Mouse (Mus musculus): ENCODE results near the gene Msl2. TPM values are rescaled to one million over a fixed set of nuclear protein-coding genes. Genes with fewer than 3 reads are reported as not detected.

Msl2 gene
- polyA plus RNA-seq, 1 experiment from 2014 or later: 3.9 TPM

DNA sequence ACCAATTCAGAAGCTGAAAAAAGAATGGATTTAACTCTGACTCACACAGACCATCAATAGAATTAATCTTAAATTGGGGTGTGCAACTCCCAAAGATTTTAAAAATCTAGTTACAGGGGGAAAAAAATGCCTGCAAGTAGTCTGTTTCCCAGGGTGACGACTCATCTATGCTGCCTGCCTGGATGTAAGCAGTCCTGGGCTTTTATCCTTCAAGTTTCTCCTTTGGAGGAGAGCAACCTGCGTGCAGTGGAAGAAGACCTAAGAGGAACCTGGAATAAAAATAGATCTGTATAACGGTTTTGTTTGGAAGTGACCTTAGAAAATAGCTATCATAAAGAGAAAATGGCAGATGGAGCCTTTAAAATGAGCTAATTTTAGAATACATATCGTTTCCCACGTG lies 1.4 kb upstream of the Msl2 start:
- Histone ChIP-seq H3K4me2 (ENCODE audit: low read depth, low read length) (no peak overlapping the region), H3K4me3 (ENCODE audit: low read length) (no peak overlapping the region), H3K4me1 (replicated peaks; ENCODE audit: control insufficient read depth, insufficient read depth, low read length) (peaks cover 7% of the 10 kb centered on the region; the same call in 1 of the 2 replicates), H3K27me3 (ENCODE audit: control insufficient read depth, insufficient read depth, low read depth, low read length) (no peaks in the 10 kb centered on the region), H3K9ac (ENCODE audit: low read length) (no peak overlapping the region), H3K9me3 (ENCODE audit: control insufficient read depth, low read length) (no peaks in the 10 kb centered on the region; the same call in 1 of the 2 replicates), H3K36me3 (ENCODE audit: control insufficient read depth, insufficient read depth, low read length) (no peaks in the 10 kb centered on the region), H3K27ac (ENCODE audit: low read length) (no peak overlapping the region)
- ATAC-seq (ENCODE audit: low read depth): no peak
- 39% methylated on average over 5 of the region's 5 CpGs for WGBS

DNA sequence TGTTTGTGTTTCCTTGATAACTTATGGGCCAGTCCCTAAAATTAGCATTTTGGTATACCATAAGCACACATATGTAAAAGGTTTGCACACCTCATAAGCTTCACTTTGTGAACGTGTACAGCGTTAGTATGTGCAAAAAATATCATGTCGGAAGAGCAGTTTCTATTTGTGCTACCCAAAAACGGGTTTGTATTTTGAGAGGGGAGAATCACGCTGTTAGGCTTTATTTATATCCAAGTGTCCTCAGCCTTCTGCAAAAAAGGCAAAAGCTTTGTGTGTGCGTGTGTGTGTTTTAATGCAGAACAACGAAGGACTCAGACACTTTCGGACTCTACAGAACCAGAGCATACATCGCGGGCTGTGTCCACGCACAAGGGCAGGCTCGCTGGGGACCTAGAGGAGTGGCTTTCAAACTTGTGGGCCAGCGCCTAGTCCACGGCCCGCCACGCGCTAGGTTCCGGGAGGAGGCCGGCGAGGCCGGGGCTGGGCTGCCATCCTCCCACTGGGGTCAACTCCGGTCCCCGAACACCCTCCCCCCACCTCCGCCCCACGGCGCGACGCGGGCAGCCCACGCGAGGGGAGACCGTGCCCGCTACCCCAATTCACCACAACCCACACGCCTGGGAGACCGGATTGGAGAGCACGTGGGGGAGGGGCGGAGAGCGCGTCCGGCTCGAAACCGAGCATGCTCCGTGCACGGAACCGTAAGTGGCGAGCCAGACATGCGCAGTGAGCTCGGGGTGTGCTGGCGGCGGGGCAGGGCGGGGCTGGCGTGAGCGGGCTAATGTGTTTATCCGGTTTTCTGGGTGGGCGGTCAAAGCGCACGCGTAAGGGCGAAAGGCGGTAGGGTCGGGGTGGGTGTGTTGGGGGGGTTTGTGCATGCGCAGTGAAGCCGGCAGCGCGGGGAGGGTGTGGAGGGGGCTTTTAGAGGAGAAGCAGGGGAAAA lies 587 bp upstream of the Msl2 start:
- H3K36me3 ChIP-seq (ENCODE audit: control insufficient read depth, insufficient read depth, low read length): no peaks in the 10 kb centered on the region
- H3K4me2 ChIP-seq (ENCODE audit: low read depth, low read length): peak overlapping the region; percentile 79
- peaks cover 10% of the 10 kb centered on the region; the same call in 1 of the 2 replicates for H3K4me1 ChIP-seq (replicated peaks; ENCODE audit: control insufficient read depth, insufficient read depth, low read length)
- 1% methylated on average over 64 of the region's 65 CpGs for WGBS
- H3K4me3 ChIP-seq (ENCODE audit: low read length): peak overlapping the region; percentile 81
- H3K27me3 ChIP-seq (ENCODE audit: control insufficient read depth, insufficient read depth, low read depth, low read length): no peaks in the 10 kb centered on the region
- H3K9ac ChIP-seq (ENCODE audit: low read length): peak overlapping the region; percentile 97
- ATAC-seq (ENCODE audit: low read depth): peak; percentile 94
- no peaks in the 10 kb centered on the region; the same call in 1 of the 2 replicates for H3K9me3 ChIP-seq (ENCODE audit: control insufficient read depth, low read length)
- peak overlapping the region; percentile 95 for H3K27ac ChIP-seq (ENCODE audit: low read length)

DNA sequence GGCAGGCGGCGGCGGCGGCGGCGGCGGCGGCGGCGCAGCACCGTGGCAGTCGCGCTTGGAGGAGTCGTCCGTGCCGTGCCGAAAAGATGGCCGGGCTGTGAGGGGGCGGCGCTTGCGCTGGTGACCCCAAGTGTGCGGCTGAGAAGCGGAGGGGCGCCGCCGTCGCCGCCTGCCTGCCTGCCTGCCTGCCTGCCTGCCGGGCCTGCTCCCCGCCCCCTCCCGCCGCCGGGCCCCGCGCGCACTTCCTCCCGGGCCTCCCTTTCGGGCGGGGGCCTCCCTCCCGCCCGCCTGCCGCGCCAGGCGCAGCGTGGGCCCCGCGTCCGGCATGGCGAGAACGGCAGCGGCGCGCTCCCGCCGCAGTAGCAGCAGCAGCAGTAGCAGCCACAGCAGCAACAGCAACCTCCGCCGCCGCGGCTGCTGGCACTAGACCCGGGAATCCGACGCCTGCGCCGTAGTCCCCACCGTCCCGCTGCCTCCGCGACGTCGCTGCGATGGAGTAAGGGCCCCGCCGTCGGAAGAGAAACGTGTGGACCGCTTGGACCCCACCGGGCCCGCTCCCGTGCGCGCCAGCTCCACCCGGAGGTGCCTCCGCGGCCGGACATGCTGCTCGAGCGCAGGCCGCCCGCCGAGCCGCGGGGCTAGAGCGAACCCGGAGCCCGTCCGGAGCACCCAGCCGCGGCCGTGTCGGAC lies 576 bp downstream of the Msl2 start:
- under 1% methylated on average over 69 of the region's 100 CpGs for WGBS
- H3K36me3 ChIP-seq (ENCODE audit: control insufficient read depth, insufficient read depth, low read length): no peaks in the 10 kb centered on the region
- ATAC-seq (ENCODE audit: low read depth): peak; percentile 83
- peak overlapping the region; percentile 81 for H3K4me3 ChIP-seq (ENCODE audit: low read length)
- no peaks in the 10 kb centered on the region; the same call in 1 of the 2 replicates for H3K9me3 ChIP-seq (ENCODE audit: control insufficient read depth, low read length)
- peak overlapping the region; percentile 100 for H3K27ac ChIP-seq (ENCODE audit: low read length)
- H3K27me3 ChIP-seq (ENCODE audit: control insufficient read depth, insufficient read depth, low read depth, low read length): no peaks in the 10 kb centered on the region
- H3K4me1 ChIP-seq (replicated peaks; ENCODE audit: control insufficient read depth, insufficient read depth, low read length): peaks cover 20% of the 10 kb centered on the region
- H3K9ac ChIP-seq (ENCODE audit: low read length): peak overlapping the region; percentile 100
- peak overlapping the region; percentile 21; the same call in 1 of the 2 replicates for H3K4me2 ChIP-seq (ENCODE audit: low read depth, low read length)

DNA sequence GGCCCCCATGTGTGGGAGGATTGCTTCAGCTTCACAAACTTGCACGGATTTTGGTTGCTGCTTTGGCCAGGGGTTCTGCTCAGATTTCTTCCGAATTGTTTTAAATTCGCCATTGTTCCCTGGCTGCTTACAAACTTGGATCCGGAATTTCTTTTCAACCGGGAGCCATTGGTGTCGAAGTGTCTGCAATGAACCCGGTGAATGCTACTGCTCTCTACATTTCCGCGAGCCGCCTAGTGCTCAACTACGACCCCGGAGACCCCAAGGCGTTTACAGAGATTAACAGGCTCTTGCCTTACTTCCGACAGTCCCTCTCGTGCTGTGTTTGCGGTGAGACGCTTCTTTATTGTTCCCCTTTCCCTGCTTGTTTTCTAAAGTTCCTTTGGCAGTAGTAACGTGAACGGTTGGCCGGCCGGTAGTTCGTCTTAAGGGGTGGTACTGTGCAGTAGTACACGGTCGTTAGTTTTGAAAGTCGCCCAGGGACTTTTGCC lies 1.2 kb downstream of the Msl2 start:
- Histone ChIP-seq H3K27me3 (ENCODE audit: control insufficient read depth, insufficient read depth, low read depth, low read length) (no peaks in the 10 kb centered on the region), H3K36me3 (ENCODE audit: control insufficient read depth, insufficient read depth, low read length) (no peaks in the 10 kb centered on the region), H3K4me3 (ENCODE audit: low read length) (peak overlapping the region; percentile 81), H3K27ac (ENCODE audit: low read length) (peak overlapping the region; percentile 100), H3K9ac (ENCODE audit: low read length) (peak overlapping the region; percentile 100), H3K9me3 (ENCODE audit: control insufficient read depth, low read length) (no peaks in the 10 kb centered on the region; the same call in 1 of the 2 replicates), H3K4me2 (ENCODE audit: low read depth, low read length) (peak overlapping the region; percentile 85), H3K4me1 (replicated peaks; ENCODE audit: control insufficient read depth, insufficient read depth, low read length) (peaks cover 22% of the 10 kb centered on the region)
- no peak for ATAC-seq (ENCODE audit: low read depth)
- WGBS: under 1% methylated on average over 25 of the region's 25 CpGs

DNA sequence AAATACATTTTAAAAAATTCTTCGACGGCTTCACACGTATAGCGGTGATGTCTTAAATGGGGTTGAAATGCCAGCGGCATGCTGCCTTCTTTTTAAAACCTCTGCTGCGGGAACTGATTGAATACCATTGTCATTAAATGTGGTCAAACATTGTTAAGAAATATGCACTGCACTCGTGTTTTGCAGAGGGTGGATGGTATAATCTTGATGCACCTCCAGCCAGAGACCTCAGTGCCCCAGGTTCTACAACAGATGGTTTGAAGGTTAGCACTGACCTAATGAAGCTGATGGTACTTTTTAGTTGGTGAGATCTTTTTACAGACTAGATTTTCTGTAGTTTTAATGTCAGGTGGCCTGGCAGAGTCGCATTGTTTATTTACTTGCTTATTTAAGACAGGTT lies 1.8 kb downstream of the Msl2 start:
- Histone ChIP-seq H3K9ac (ENCODE audit: low read length) (peak overlapping the region; percentile 100), H3K4me1 (replicated peaks; ENCODE audit: control insufficient read depth, insufficient read depth, low read length) (peaks cover 25% of the 10 kb centered on the region), H3K36me3 (ENCODE audit: control insufficient read depth, insufficient read depth, low read length) (no peaks in the 10 kb centered on the region), H3K4me2 (ENCODE audit: low read depth, low read length) (peak overlapping the region; percentile 85), H3K4me3 (ENCODE audit: low read length) (peak overlapping the region; percentile 81), H3K27me3 (ENCODE audit: control insufficient read depth, insufficient read depth, low read depth, low read length) (no peaks in the 10 kb centered on the region), H3K9me3 (ENCODE audit: control insufficient read depth, low read length) (no peaks in the 10 kb centered on the region; the same call in 1 of the 2 replicates), H3K27ac (ENCODE audit: low read length) (peak overlapping the region; percentile 100; the same call in 1 of the 2 replicates)
- ATAC-seq (ENCODE audit: low read depth): no peak
- WGBS: under 1% methylated on average over 8 of the region's 8 CpGs

DNA sequence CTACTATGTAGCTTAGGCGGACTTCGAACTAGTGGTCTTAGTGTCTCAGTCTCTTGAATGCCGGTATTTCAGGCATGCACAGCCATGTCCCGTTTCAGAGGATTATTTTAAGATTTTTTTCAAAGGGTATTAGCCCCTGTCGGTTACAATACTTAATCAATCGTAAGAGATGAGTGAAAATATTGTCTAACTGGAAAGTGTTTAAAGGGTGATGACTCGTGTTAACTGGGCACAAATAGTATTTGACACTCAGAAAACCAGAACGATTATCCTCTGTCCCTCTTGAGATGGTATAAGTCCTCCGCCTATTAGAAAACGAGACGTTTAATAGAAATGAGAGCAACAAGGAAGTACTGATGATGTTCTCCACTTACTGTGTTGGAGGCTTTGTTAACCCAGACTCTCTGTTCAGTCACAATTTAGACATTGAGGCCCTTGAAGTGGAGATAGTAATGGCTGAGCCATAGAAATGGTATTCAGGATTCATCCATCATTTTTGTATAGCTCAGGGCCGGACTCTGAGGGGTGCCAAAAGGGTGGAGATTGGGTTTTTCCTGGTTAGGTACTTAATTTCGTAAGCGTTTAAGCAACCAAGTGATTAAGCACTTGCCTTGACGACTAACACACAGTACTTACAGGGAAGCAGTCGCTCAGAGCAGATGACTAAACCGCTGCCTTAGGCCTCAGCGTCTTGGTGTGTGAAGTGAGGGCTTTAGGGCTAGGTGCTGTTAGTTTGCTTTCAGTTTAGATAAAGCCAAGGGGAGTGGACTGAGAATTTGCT lies 2.4 kb downstream of the Msl2 start:
- H3K4me1 ChIP-seq (replicated peaks; ENCODE audit: control insufficient read depth, insufficient read depth, low read length): peaks cover 25% of the 10 kb centered on the region
- no peak for ATAC-seq (ENCODE audit: low read depth)
- WGBS: under 1% methylated on average over 18 of the region's 18 CpGs

DNA sequence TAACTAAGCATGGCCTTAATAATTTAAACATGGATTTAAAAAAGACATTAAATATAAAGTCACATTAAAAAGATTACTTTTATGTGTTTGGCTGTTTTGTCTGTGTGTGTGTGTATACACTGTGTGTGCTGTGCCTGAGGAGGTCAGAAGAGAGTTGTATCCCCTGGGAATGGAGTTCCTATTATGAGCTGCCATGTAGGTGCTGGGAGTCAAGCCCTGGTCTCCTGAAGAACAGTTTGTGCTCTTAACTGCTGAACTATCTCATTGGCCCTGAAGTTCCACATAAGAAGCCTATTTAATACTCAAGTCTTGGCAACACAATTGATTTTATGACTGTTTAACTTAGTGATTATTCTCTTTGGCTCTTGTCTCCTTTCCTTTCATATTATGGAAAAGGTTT lies 3.6 kb downstream of the Msl2 start:
- Histone ChIP-seq H3K36me3 (ENCODE audit: control insufficient read depth, insufficient read depth, low read length) (no peaks in the 10 kb centered on the region), H3K9ac (ENCODE audit: low read length) (peak overlapping the region; percentile 100), H3K4me1 (replicated peaks; ENCODE audit: control insufficient read depth, insufficient read depth, low read length) (peaks cover 23% of the 10 kb centered on the region), H3K27me3 (ENCODE audit: control insufficient read depth, insufficient read depth, low read depth, low read length) (no peaks in the 10 kb centered on the region), H3K4me2 (ENCODE audit: low read depth, low read length) (peak overlapping the region; percentile 85), H3K9me3 (ENCODE audit: control insufficient read depth, low read length) (no peaks in the 10 kb centered on the region), H3K4me3 (ENCODE audit: low read length) (peak overlapping the region; percentile 81), H3K27ac (ENCODE audit: low read length) (no peak overlapping the region)
- ATAC-seq (ENCODE audit: low read depth): no peak

More for the DNA sequence above, 2.4 kb downstream of the Msl2 start:
- peak overlapping the region; percentile 11 for H3K27ac ChIP-seq (ENCODE audit: low read length)
- H3K27me3 ChIP-seq (ENCODE audit: control insufficient read depth, insufficient read depth, low read depth, low read length): no peaks in the 10 kb centered on the region
- no peaks in the 10 kb centered on the region for H3K9me3 ChIP-seq (ENCODE audit: control insufficient read depth, low read length)
- peak overlapping the region; percentile 85 for H3K4me2 ChIP-seq (ENCODE audit: low read depth, low read length)
- H3K36me3 ChIP-seq (ENCODE audit: control insufficient read depth, insufficient read depth, low read length): no peaks in the 10 kb centered on the region
- peak overlapping the region; percentile 100 for H3K9ac ChIP-seq (ENCODE audit: low read length)
- peak overlapping the region; percentile 81 for H3K4me3 ChIP-seq (ENCODE audit: low read length)

DNA sequence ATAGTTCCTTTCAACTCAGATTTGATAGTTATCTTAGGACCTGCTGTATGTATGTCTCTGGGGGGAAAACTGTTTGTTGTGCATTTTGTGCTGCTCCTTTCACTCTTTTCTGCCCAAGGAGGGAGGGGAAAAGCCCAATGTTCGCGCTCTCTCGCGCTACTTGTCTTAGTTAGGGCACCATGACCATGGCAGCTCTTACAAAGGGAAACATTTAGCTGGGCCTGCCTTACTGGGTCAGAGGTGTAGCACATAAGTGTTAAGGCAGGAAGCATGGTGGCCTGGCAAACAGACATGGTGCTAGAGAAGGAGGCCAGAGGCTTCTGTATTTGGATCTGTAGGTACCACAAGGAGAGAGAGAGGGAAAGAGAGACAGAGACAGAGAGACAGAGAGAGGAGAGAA lies 4.7 kb downstream of the Msl2 start:
- 67% methylated on average over 4 of the region's 4 CpGs for WGBS
- peaks cover 22% of the 10 kb centered on the region for H3K4me1 ChIP-seq (replicated peaks; ENCODE audit: control insufficient read depth, insufficient read depth, low read length)
- no peaks in the 10 kb centered on the region for H3K9me3 ChIP-seq (ENCODE audit: control insufficient read depth, low read length)
- no peak for ATAC-seq (ENCODE audit: low read depth)
- peak overlapping the region; percentile 41 for H3K4me2 ChIP-seq (ENCODE audit: low read depth, low read length)
- no peak overlapping the region for H3K27ac ChIP-seq (ENCODE audit: low read length)
- H3K27me3 ChIP-seq (ENCODE audit: control insufficient read depth, insufficient read depth, low read depth, low read length): no peaks in the 10 kb centered on the region
- no peak overlapping the region for H3K9ac ChIP-seq (ENCODE audit: low read length)
- H3K36me3 ChIP-seq (ENCODE audit: control insufficient read depth, insufficient read depth, low read length): no peaks in the 10 kb centered on the region
- peak overlapping the region; percentile 12 for H3K4me3 ChIP-seq (ENCODE audit: low read length)
